Mouse (Mus musculus) testis, postnatal 14 days (tissue): Measurements from ENCODE around the gene Klf15.

Experiments
- DNase-seq: peaks from one replicate; pipeline ENCODE4 v3.0.0; 2021; ENCODE audit warnings: low spot score

Klf15 gene

DNA sequence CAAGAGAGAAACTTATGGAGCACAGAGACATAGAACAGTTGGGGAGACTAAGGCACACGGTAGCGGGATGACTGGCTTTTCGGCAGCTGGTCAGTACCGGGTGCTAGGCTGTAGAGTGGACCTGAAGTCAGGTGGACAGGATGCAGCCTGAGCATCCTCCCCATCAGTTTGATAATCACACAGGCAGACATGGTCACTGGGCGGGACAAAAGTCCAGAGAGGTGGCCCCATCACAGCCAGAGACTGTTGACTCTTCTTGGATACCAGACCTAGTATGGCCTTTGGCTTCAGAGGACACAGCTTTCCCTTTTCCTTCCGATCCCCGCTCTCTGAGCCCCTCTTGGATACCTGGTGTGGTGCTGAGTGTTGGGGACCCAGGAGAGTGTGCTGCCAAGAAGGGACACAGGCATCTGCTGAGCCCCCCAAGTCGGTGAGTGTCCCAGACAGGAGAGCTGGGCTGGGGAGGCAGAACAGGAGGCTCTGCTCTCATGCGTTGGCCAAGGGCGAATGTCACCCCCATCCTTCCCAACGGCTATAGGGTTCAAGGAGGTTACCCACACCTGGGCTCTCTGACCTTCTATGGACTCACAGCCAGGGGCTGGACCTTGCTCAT, 2.8 kb downstream of the Klf15 start:
- DNase-seq, result no peak

GRCm38 (mm10) chr6:90466079-90466478, 3.7 kb downstream of the Klf15 start:
- peak; percentile 31 for DNase-seq

DNA sequence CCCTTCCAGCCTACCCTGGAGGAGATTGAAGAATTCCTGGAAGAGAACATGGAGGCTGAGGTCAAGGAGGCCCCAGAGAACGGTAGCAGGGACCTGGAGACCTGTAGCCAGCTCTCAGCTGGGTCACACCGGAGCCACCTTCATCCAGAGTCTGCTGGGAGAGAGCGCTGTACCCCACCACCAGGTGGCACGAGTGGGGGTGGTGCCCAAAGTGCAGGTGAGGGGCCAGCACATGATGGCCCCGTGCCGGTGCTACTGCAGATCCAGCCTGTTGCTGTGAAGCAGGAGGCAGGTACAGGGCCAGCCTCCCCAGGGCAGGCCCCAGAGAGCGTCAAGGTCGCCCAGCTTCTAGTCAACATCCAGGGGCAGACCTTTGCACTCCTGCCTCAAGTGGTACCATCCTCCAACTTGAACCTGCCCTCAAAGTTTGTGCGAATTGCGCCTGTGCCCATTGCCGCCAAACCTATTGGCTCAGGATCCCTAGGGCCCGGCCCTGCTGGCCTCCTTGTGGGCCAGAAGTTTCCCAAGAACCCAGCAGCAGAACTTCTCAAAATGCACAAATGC, 4.6 kb downstream of the Klf15 start:
- no peak for DNase-seq

DNA sequence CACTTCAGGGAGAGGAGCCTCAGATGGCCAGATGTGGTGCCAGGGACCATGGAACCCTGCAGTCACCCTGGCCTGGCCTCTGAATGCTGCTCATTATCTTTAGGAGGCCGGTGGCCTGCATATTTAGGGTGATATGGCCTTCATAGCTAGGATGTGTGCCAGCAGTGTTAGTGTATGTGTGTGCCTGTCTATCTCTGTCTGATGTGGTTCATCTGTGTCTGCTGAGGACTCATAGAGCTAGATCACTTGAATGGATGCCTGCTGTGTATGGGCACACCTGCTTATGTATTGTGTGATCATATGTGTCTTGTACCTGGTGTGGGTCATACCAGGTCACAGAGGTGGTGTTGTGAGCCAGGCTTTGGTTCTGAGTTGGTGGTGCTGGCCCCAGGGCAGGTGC, 5.8 kb downstream of the Klf15 start:
- no peak for DNase-seq

DNA sequence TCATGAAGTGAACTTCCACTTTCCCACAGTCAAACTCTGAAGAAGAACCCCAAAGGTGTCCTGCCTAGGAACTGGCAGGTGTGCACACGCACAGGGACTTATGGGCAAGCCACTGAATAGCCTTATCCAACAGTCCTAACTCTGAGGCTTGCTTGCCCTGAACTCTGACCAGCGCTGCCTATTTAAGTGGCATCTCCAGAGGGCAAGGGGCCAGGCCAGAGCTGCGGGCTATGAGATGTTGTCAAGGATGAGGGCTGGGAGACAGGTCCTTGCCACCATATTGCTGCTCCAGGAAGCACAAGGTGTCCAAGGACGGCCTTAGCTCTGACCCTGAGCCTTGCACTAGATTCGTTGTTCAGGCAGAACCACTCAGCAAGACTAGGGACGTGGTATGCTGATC, 6.7 kb downstream of the Klf15 start:
- DNase-seq, result no peak

GRCm38 (mm10) chr6:90470255-90470654, 7.9 kb downstream of the Klf15 start:
- DNase-seq, result no peak

GRCm38 (mm10) chr6:90470947-90471541, 8.7 kb downstream of the Klf15 start:
- peak; percentile 77 for DNase-seq

GRCm38 (mm10) chr6:90472079-90472478, 9.7 kb downstream of the Klf15 start:
- DNase-seq, result no peak

GRCm38 (mm10) chr6:90472697-90473096, 10.3 kb downstream of the Klf15 start:
- DNase-seq, result no peak

- DNase-seq, result no peak
Measured at GRCm38 (mm10) chr6:90473630-90474360, 11.4 kb downstream of the Klf15 start.

GRCm38 (mm10) chr6:90474361-90474750, 12.0 kb downstream of the Klf15 start:
- no peak for DNase-seq

- no peak for DNase-seq
Measured at GRCm38 (mm10) chr6:90475176-90475853, 12.9 kb downstream of the Klf15 start.

DNA sequence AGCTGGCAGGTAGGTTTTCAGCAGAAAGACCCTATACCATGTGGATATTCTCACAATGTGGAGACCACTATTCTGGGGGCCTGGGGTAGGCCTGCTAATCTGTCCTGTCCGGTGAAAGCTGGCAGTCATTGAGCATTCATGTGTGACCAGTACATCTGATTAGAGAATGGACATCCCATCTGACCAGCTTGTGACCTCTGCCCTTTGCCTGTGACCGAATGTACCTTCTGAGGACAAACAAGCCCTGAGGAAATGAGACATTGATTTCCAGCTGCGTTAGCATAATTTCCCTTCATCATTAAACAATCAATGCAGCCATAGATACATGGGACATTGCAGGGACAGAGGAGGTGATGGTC, 13.5 kb downstream of the Klf15 start:
- no peak for DNase-seq

DNA sequence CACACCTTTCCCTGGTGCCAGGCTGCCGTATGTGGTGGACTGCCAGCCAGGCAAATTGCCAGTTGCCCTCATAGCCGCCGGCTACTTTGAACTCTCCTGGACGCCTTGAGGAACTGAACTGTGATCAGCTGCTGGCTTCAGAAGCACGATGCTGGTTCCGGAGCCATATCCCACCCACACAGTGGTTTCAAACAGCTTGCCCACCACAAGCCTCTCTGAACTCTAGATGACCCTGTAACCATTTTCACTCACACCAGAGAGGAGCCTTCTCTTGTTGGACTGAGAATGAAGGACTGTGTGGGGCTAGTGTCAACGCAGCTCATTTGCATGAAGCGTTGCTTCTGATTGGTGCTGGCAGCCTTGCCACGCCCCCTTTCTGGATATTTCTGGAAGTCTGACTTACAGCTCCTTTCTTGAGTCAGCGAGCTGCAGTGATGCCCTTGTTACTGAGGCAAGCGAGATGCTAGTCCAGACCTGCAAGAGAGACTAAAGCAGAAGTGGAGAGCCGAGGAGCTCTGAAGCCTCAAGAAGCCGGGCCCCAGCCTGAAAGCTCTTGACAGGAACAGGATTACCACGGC, 14.7 kb downstream of the Klf15 start:
- no peak for DNase-seq

DNA sequence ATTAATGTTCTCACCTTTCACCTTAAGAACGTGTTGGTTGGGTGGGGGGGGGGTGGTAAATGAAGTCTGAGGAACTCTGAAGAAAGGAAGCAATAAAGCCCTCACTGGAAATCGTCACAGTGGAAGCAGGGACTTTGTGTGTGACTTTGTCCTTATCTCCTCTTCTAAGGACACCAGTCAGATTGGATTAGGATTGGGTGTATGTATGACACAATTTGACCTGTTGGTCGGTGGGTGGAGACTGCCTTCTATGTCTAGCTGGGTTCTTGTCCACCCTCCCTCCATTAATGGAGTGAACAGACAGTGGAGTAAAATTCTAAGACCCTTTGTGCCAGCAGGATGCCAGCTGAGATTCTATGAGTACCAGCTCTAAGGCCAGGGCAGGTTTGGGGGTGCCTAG, 21.9 kb downstream of the Klf15 start:
- DNase-seq, result no peak

DNA sequence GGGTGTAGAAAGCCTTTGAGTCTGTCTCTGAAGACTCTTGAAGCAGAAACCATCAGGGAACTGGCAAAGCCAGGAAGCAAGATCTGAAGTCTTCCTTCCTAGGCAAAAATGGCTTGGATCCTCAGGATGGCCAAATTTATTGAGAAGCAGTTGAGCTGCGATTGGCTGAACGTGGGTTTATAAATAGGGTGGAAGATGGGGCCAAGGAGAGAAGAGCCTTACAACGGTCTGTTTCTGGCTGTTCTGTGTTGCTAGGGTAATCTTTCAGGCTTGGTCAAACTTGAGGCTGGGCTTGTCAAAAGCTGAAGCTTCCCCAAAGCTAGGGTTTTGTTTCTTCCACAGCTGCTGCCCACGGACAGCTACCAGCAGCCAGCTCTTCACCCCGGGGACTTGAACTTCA, 22.5 kb downstream of the Klf15 start:
- DNase-seq, result no peak

DNA sequence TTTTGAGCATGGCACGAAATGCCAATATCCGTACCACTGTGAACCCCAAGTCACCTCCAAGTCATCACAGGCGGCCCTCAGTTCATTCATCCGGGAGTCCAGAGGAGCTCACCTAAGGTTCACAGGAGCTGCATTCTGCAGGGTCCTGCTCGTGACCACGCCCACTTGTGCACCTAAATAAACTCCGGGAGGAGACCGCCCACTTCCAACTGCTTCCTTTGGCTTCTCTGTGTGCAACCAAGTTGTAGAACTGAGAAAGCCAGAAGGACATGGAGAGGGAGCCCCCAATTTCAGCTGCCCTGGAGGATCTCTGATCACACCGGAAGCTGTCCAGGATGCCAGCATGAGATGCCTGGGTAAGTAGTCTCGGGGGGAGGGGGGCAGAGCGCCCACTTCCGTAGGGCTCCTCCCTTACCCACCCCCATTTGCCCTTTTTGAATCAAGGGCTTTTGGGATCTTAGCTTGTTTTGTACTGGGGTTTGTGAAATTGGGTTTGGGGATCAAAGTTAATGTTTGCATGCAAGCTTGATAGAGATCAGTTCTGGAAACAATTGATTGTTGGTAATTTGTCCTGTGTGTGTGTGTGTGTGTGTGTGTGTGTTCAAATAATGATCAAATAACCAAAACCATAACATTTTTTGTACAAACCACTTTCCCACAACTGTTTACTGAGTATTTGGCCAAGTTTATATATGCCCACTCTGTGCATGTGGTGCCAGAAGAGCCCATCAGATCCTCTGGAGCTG, 24.0 kb downstream of the Klf15 start, which contains the start of gene Aldh1l1:
Gene Aldh1l1, plus strand, starts transcription at position 252 of the 746 bp plus-strand sequence.
- DNase-seq, result no peak

- no peak for DNase-seq
Measured at GRCm38 (mm10) chr6:90487531-90487930, 25.2 kb downstream of the Klf15 start.

DNA sequence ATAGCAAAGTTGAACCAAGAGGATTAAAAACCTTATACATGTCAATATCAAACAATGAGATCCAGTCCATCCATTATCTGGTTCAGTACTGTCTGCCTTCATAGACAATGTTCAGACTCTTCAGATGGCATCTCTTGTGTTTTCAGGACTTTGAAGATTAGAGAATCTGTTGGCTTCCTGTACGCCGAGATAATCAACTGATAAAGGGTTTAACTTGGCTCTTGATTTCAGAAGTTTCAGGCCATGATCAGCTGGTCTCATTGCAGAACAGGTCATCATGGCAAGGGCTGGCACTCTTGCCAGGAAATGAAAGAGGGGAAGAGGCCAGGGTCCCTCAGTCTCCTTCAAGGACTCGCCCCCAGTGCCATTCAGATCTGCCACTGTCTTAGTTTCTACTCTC, 27.2 kb downstream of the Klf15 start:
- no peak for DNase-seq

GRCm38 (mm10) chr6:90490976-90491375, 28.6 kb downstream of the Klf15 start:
- no peak for DNase-seq

DNA sequence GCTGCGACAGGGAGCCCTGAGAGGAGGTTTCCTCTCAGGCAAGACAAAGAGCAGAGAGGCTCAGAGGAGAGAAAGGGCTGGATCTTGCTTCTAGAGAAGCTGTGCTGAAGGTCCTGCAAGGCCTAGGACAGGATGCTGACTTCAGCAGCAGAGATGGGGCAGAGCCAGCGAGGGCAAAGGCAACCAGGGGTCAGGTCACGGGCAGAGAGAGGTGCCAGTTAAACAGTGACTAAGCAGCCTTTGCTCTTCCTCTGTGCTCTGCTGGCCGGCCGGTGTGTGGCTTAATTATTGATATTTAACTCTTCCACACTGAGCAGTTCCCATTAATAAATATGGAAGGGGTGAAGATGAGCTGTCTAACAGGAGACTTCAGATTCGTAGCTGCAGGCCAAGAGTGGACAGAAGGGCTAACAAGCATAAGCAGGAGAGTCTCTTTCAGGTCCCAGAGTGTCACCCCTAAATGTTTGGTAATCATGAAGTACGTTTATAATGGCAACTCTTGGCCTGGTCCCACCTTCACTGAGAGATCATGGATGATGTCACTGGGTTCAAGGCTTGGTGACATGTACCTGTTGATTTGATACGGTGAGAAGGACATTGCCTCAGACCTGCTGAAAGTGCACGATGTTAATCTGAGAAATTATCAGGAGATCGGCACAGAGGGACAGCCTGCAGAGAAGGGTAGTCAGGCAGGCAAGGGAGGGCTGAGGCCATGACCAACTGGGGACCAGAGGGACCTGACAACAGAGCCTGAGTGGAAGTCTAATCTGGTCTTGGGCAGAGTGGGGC, 29.8 kb downstream of the Klf15 start:
- DNase-seq, result no peak
